Mouse (Mus musculus) stomach, postnatal 0 days (tissue): Measurements from ENCODE around the gene Ptx4.

ENCODE experiments used
- CTCF ChIP-seq: IDR thresholded peaks from 2 replicates; pipeline ENCODE4 v1.5.1; 2016; ENCODE audit warnings: antibody characterized with exemption, low read depth, mild to moderate bottlenecking, moderate library complexity
- EP300 ChIP-seq: optimal IDR thresholded peaks from 2 replicates; pipeline ENCODE3; 2016; ENCODE audit warnings: antibody characterized with exemption

DNA sequence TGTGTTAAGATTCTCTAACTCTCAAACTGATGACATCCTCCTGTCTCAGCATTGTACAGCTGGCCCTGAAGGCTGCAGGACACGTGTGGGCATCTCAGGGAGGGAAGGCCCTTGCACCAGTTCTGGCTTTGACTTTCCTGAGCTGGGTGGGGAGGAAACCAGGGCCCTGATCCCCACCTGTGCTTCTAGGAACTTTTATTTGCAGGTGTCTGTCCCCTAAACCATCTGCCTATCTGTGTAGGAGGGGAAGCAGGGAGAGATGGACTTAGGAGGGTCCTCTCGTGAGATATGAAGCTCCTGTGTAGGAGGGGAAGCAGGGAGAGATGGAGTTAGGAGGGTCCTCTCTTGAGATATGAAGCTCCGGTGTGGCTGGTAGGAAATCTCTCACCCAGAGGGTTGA is 37.7 kb upstream of the Ptx4 start:
- TF ChIP-seq CTCF (no peak), EP300 (no peak)
